23 mouse cellular contexts compared by ENCODE assay signal in the genomic region with DNA sequence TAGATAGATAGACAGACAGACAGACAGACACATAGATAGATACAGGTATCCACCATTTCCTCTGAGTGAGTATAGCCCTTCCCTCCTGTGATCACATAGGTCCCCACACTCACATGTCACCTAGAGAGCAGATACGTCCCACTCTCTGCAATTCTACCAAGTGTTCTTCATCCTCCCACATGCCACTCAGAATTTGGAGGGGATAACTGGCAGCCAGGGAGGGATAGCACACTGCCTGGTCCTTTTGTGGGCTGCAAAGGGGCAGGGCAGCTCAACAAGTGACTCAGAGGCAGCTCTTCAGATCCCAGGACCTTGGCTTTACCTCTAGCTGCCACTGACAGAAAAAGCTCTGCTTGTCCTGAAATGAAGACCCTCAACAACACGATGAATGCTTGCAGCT.
"Had no signal": no experiment of that assay in that cellular context is flagged by ENCODE, and none has a peak within 500 bp of the region (broad histone marks: within the 10 kb centered on the region; RNA-seq: fewer than 3 reads in every experiment).

No protein-coding gene starts in this region.

- H3K27me3 ChIP-seq: heart, embryonic 12.5 days; hindbrain, embryonic 12.5 days; limb, embryonic 13.5 days; limb, embryonic 15.5 days; liver, embryonic 12.5 days had no signal

- H3K36me3 ChIP-seq: heart, embryonic 10.5 days; heart, embryonic 12.5 days; hindbrain, embryonic 10.5 days; hindbrain, embryonic 12.5 days; kidney, embryonic 15.5 days; limb, embryonic 13.5 days; limb, embryonic 15.5 days; liver, embryonic 12.5 days had no signal

- H3K4me1 ChIP-seq: limb, embryonic 13.5 days had no signal

- H3K4me3 ChIP-seq: heart, embryonic 10.5 days; heart, embryonic 12.5 days; hindbrain, embryonic 10.5 days; hindbrain, embryonic 12.5 days; kidney, embryonic 15.5 days; limb, embryonic 13.5 days; limb, embryonic 15.5 days; liver, embryonic 12.5 days had no signal

- ATAC-seq: hindbrain, embryonic 16.5 days; intestine, embryonic 16.5 days; liver, embryonic 12.5 days had no signal

- H3K9me3 ChIP-seq: heart, embryonic 10.5 days; heart, embryonic 12.5 days; hindbrain, embryonic 10.5 days; hindbrain, embryonic 12.5 days; kidney, embryonic 15.5 days; limb, embryonic 13.5 days; limb, embryonic 15.5 days; liver, embryonic 12.5 days had no signal

- DNase-seq: gastrocnemius, postnatal 14 days; gastrocnemius, postnatal 36 days; heart, adult 18-20 months; heart, postnatal 10 days; heart, postnatal 4 days; kidney, adult 11 months; kidney, adult 2 months; kidney, adult 9 months; kidney, postnatal 14 days; kidney, postnatal 36 days; layer of hippocampus, adult 9-11 months; layer of hippocampus, postnatal 36 days; left cerebral cortex, postnatal 4 days had no signal
